Mouse (Mus musculus) olfactory bulb, adult 2 months (tissue): ENCODE data around the gene Nacc2.

Experiments
- CTCF ChIP-seq: fragments of 200-500 bp; IDR thresholded peaks from 2 replicates; pipeline ENCODE4 v1.5.1; 2012; ENCODE audit warnings: low read depth, mild to moderate bottlenecking, low read length, moderate library complexity; ENCODE audit not compliant: insufficient read depth
- POLR2A ChIP-seq: fragments of 200-500 bp; IDR thresholded peaks from 2 replicates; pipeline ENCODE4 v1.6.1; 2012; ENCODE audit warnings: mild to moderate bottlenecking, low read depth, low read length, moderate library complexity; ENCODE audit not compliant: insufficient read depth

DNA sequence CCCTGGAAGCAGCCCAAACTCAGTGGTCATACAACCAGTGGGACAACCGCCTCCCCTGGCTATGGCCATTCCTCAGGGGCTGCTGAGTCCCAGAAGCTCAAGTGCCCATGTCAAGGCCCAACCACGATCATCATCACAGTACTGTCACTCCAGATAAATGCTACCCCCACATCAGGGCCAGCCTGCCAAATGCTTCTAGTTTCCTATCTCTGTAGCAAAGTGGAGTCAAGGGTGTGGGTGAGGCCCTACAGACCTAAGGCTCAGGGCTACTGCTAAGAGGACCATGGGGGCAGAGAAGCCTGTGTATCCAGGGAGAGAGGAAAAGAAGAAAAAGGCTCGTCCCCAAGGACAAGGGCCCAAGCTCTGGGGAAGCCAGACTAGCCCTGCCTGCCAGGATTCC lies 6.5 kb downstream of the Nacc2 start:
- TF ChIP-seq CTCF (no peak), POLR2A (no peak)
